Mouse (Mus musculus) liver, postnatal 0 days (tissue): Measurements from ENCODE around the gene Slc38a3.

ENCODE experiments used
- CTCF ChIP-seq: sonication (generic); IDR thresholded peaks from 2 replicates; pipeline ENCODE4 v1.5.1; 2016; ENCODE audit warnings: antibody characterized with exemption, low read depth
- EP300 ChIP-seq: IDR thresholded peaks from 2 replicates; pipeline ENCODE4 v1.6.1; 2016; ENCODE audit warnings: antibody characterized with exemption, low read depth, mild to moderate bottlenecking

DNA sequence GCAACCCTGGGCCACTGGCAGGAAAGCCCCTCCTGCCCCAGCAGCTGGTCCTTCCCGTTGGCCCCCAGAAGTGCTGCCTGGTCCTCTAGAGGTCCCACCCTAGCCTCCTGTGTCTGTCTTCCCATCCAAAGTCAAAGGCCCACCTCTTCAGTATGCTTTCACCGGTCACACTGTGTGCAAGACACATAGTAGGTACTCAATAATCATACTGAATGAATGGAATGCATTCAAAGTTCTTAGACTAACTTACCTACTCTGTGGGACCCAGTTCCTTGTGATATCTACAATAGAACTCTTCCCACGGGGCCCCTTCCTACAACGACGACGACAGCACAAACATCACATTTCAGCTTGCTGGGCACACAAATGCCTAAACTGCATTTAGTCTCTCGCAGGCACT, 4.0 kb downstream of the Slc38a3 start:
- TF ChIP-seq CTCF, result no peak
- no peak for TF ChIP-seq EP300
